Mouse (Mus musculus): ENCODE results near the gene Cox7a2l. TPM values are rescaled to one million over a fixed set of nuclear protein-coding genes. Genes with fewer than 3 reads are reported as not detected.

The Cox7a2l gene
- total and polyA plus RNA-seq, 3 experiments: 206 TPM; not detected in 1

- TF ChIP-seq RCOR1 (IDR thresholded peaks at IDR 0.05; ENCODE audit: low read depth, low read length) (no peak), TAL1 (IDR thresholded peaks at IDR 0.05; ENCODE audit: low read length) (peak; percentile 39; the same call in 1 of the 2 replicates)
- no peaks in the 10 kb centered on the region for H3K79me2 ChIP-seq (ENCODE audit: control insufficient read depth, insufficient read depth, low read length, poor library complexity)
- no peak overlapping the region for H3K4me3 ChIP-seq (ENCODE audit: control insufficient read depth in 1 of 2, insufficient read depth in 1 of 2, low read depth in 2 of 2, low read length in 2 of 2)
- H3K27ac ChIP-seq (ENCODE audit: control insufficient read depth, low read depth, low read length): no peak overlapping the region
- no peaks in the 10 kb centered on the region for H3K27me3 ChIP-seq (ENCODE audit: control insufficient read depth in 1 of 2, insufficient read depth in 2 of 2, low read length in 2 of 2)
- no peak for DNase-seq (ENCODE audit: low read depth, low spot score)
- no peaks in the 10 kb centered on the region; a peak in 1 of 4 replicates for H3K36me3 ChIP-seq (ENCODE audit: control insufficient read depth in 1 of 2, insufficient read depth in 2 of 2, low read length in 2 of 2)
- no peak overlapping the region for H3K9ac ChIP-seq (ENCODE audit: control insufficient read depth, low read depth, low read length, poor library complexity, severe bottlenecking)
- peaks cover 0 to 8% of the 10 kb centered on the region in 2 experiments; a peak in 2 of 4 replicates for H3K4me1 ChIP-seq (ENCODE audit: control insufficient read depth in 1 of 2, insufficient read depth in 2 of 2, low read length in 2 of 2)
- no peaks in the 10 kb centered on the region for H3K9me3 ChIP-seq (replicated peaks; ENCODE audit: insufficient read depth, low read length)
Observed at GRCm38 (mm10) chr17:83522590-83523379, 5.7 kb upstream of the Cox7a2l start.

- no peak for TF ChIP-seq ZC3H11A (IDR thresholded peaks at IDR 0.05; ENCODE audit: low read depth, low read length)
- TF ChIP-seq MAX (IDR thresholded peaks at IDR 0.05; ENCODE audit: low read length): no peak
- no peak for TF ChIP-seq SIN3A (IDR thresholded peaks at IDR 0.05; ENCODE audit: low read length)
- no peak for TF ChIP-seq MEF2A (IDR thresholded peaks at IDR 0.05; ENCODE audit: extremely low read depth, insufficient replicate concordance, low read depth, low read length, poor library complexity, severe bottlenecking)
- no peak for TF ChIP-seq ELF1 (IDR thresholded peaks at IDR 0.05; ENCODE audit: low read depth, low read length)
- TF ChIP-seq TAL1 (IDR thresholded peaks at IDR 0.05; ENCODE audit: low read length): no peak
- TF ChIP-seq USF2 (IDR thresholded peaks at IDR 0.05; ENCODE audit: borderline replicate concordance in 1 of 2, insufficient read depth in 1 of 2, low read depth in 1 of 2, low read length in 2 of 2): no peak
- TF ChIP-seq TBP (IDR thresholded peaks at IDR 0.05; ENCODE audit: low read depth, low read length): no peak
- no peak for TF ChIP-seq CTCF (IDR thresholded peaks at IDR 0.05 in 2 of 3, conservative IDR thresholded peaks at IDR 0.05 in 1 of 3; ENCODE audit: control insufficient read depth in 1 of 3, insufficient read depth in 1 of 3, low read depth in 2 of 3, low read length in 3 of 3, poor library complexity in 1 of 3, severe bottlenecking in 1 of 3)
- TF ChIP-seq USF1 (IDR thresholded peaks at IDR 0.05; ENCODE audit: low read depth, low read length): no peak
- TF ChIP-seq SMC3 (IDR thresholded peaks at IDR 0.05; ENCODE audit: low read depth, low read length): no peak
- TF ChIP-seq NELFE (IDR thresholded peaks at IDR 0.05; ENCODE audit: low read depth, low read length): no peak
- TF ChIP-seq MXI1 (IDR thresholded peaks at IDR 0.05; ENCODE audit: low read depth, low read length): no peak
- TF ChIP-seq GABPA (IDR thresholded peaks at IDR 0.05; ENCODE audit: low read depth, low read length): no peak
- TF ChIP-seq CHD2 (IDR thresholded peaks at IDR 0.05; ENCODE audit: low read length): no peak
- TF ChIP-seq RCOR1 (IDR thresholded peaks at IDR 0.05; ENCODE audit: low read depth, low read length): no peak
- no peak for TF ChIP-seq CHD1 (IDR thresholded peaks at IDR 0.05; ENCODE audit: low read depth, low read length)
- no peak overlapping the region for H3K9ac ChIP-seq (ENCODE audit: control insufficient read depth, low read depth, low read length, poor library complexity, severe bottlenecking)
- no peak overlapping the region for H3K27ac ChIP-seq (ENCODE audit: control insufficient read depth, low read depth, low read length)
- no peaks in the 10 kb centered on the region for H3K27me3 ChIP-seq (ENCODE audit: control insufficient read depth in 1 of 2, insufficient read depth in 2 of 2, low read length in 2 of 2)
- no peak for DNase-seq (ENCODE audit: low read depth, low spot score)
- no peak overlapping the region for H3K4me3 ChIP-seq (ENCODE audit: control insufficient read depth in 1 of 2, insufficient read depth in 1 of 2, low read depth in 2 of 2, low read length in 2 of 2)
- H3K36me3 ChIP-seq (ENCODE audit: control insufficient read depth in 1 of 2, insufficient read depth in 2 of 2, low read length in 2 of 2): no peaks in the 10 kb centered on the region; a peak in 1 of 4 replicates
- H3K79me2 ChIP-seq (ENCODE audit: control insufficient read depth, insufficient read depth, low read length, poor library complexity): no peaks in the 10 kb centered on the region
- H3K9me3 ChIP-seq (replicated peaks; ENCODE audit: insufficient read depth, low read length): no peaks in the 10 kb centered on the region
- H3K4me1 ChIP-seq (ENCODE audit: control insufficient read depth in 1 of 2, insufficient read depth in 2 of 2, low read length in 2 of 2): peaks cover 0 to 5% of the 10 kb centered on the region in 2 experiments; a peak in 2 of 4 replicates
Observed at GRCm38 (mm10) chr17:83521881-83522280, 4.8 kb upstream of the Cox7a2l start.
